Mouse (Mus musculus) liver, embryonic 14.5 days (tissue): ENCODE data around the gene Ctns.

ENCODE experiments used
- CTCF ChIP-seq: IDR thresholded peaks from 2 replicates; pipeline ENCODE4 v1.5.1; 2016; ENCODE audit warnings: antibody characterized with exemption, low read depth, control low read depth
- EP300 ChIP-seq: IDR thresholded peaks from 2 replicates; pipeline ENCODE4 v1.6.1; 2016; ENCODE audit warnings: antibody characterized with exemption, low read depth

DNA sequence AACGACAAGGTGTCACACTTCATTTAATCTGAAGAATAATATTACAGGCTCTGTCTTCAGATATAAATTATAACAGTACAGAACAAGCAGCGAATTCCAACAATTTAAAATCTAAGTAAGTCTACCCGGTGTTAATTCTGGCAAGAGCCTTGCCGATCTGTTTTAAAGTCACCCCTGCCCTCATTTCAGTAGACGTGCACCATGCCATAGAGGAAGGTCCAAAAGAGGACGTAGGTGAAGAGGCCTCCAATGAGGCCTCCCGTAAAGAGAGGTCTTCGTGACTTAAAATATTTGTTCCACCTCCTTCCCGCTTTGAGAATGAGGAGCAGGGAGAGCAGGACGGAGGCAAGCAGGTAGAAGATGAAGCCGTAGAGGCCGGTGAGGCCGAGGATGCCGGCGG lies 22.7 kb downstream of the Ctns start:
- TF ChIP-seq CTCF (no peak), EP300 (no peak)
